Mouse (Mus musculus): ENCODE data around the gene Grik1.
A peak's percentile ranks its signal among the peaks of the same experiment; 100 is the strongest.

Grik1 gene

GRCm38 (mm10) chr16:87961419-87961818 is 328.6 kb downstream of the Grik1 start:
- DNase-seq (ENCODE audit: low read depth, low spot score): peak; percentile 6

GRCm38 (mm10) chr16:87957449-87957848 is 332.6 kb downstream of the Grik1 start:
- DNase-seq (ENCODE audit: low read depth, low spot score): no peak

- DNase-seq (ENCODE audit: low read depth, low spot score): no peak
Observed at GRCm38 (mm10) chr16:87956178-87956577, 333.9 kb downstream of the Grik1 start.

- DNase-seq (ENCODE audit: low read depth, low spot score): no peak
Observed at GRCm38 (mm10) chr16:87954715-87955441, 335.2 kb downstream of the Grik1 start.

- no peak for DNase-seq (ENCODE audit: low read depth, low spot score)
Observed at GRCm38 (mm10) chr16:87953176-87953575, 336.9 kb downstream of the Grik1 start.

- peak; percentile 63 for DNase-seq (ENCODE audit: low read depth, low spot score)
Observed at GRCm38 (mm10) chr16:87949881-87950280, 340.2 kb downstream of the Grik1 start.

- DNase-seq (ENCODE audit: low read depth, low spot score): no peak
Observed at GRCm38 (mm10) chr16:87948122-87948521, 341.9 kb downstream of the Grik1 start.

GRCm38 (mm10) chr16:87944318-87944717 is 345.7 kb downstream of the Grik1 start:
- DNase-seq (ENCODE audit: low read depth, low spot score): no peak

- no peak for DNase-seq (ENCODE audit: low read depth, low spot score)
Observed at GRCm38 (mm10) chr16:87942103-87942865, 347.8 kb downstream of the Grik1 start.

- no peak for DNase-seq (ENCODE audit: low read depth, low spot score)
Observed at GRCm38 (mm10) chr16:87934685-87935084, 355.4 kb downstream of the Grik1 start.

GRCm38 (mm10) chr16:87931358-87931757 is 358.7 kb downstream of the Grik1 start:
- no peak for DNase-seq (ENCODE audit: low read depth, low spot score)

GRCm38 (mm10) chr16:87930519-87930918 is 359.5 kb downstream of the Grik1 start:
- no peak for DNase-seq (ENCODE audit: low read depth, low spot score)

GRCm38 (mm10) chr16:87928671-87929070 is 361.4 kb downstream of the Grik1 start:
- no peak for DNase-seq (ENCODE audit: low read depth, low spot score)

GRCm38 (mm10) chr16:87917897-87918296 is 372.2 kb downstream of the Grik1 start:
- DNase-seq (ENCODE audit: low read depth, low spot score): no peak

- DNase-seq (ENCODE audit: low read depth, low spot score): peak; percentile 34
Observed at GRCm38 (mm10) chr16:87917157-87917546, 372.9 kb downstream of the Grik1 start.

- no peak for DNase-seq (ENCODE audit: low read depth, low spot score)
Observed at GRCm38 (mm10) chr16:87916209-87917156, 373.6 kb downstream of the Grik1 start.

- peak; percentile 48 for DNase-seq (ENCODE audit: low read depth, low spot score)
Observed at GRCm38 (mm10) chr16:87915156-87915555, 374.9 kb downstream of the Grik1 start.

- peak; percentile 18 for DNase-seq (ENCODE audit: low read depth, low spot score)
Observed at GRCm38 (mm10) chr16:87913781-87914180, 376.3 kb downstream of the Grik1 start.

GRCm38 (mm10) chr16:87911201-87911600 is 378.9 kb downstream of the Grik1 start:
- DNase-seq (ENCODE audit: low read depth, low spot score): no peak

GRCm38 (mm10) chr16:87902049-87902448 is 388.0 kb downstream of the Grik1 start:
- peak; percentile 36 for DNase-seq (ENCODE audit: low read depth, low spot score)

GRCm38 (mm10) chr16:87901189-87901588 is 388.9 kb downstream of the Grik1 start:
- no peak for DNase-seq (ENCODE audit: low read depth, low spot score)

GRCm38 (mm10) chr16:87875927-87876326 is 414.1 kb downstream of the Grik1 start:
- DNase-seq (ENCODE audit: low read depth, low spot score): no peak

Data from brain, adult 2 months (tissue).